Mouse (Mus musculus): ENCODE results near the gene Zwint.
A peak's percentile ranks its signal among the peaks of the same experiment; 100 is the strongest.

The Zwint gene

DNA sequence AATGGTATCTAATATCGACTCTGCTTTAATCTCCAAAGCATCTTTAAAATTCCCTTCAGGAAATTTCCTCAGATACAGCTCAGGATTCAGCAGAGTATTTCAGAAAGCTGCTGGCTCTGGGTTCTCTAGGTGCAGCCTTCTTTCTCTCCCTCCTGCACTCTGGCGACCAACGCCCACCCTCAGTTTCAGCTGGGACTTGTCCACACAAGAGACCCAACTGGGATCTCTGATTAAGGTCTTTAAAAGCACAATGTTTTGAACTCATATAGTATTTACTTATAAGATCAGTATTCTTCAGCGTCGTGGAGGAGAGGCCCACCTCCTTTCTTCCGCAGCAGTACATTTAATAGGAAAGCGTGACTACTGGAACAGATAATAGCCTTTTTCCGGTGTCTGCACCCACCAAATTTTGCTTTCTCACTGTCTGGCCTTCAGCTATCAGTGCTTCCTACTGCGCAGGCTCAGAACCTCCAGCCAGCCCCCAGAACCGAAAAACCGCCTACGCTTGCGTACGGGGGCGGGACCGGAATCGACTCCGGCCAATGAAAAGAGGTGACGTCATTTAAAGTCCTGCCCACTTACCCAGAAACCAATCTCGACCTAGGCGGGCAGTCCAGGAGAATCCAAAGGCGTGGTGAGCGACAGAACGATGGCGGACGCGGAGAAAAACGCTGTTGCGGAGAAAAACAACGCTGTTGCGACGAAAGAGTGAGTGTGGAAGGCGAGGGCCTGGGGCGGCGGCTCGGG, at the start of gene Zwint:
Gene Zwint (plus strand): TSS at position 576 of the 747 bp plus-strand sequence.
- peak; percentile 80 to 97 for DNase-seq (ENCODE audit: low spot score in 2 of 2)

DNA sequence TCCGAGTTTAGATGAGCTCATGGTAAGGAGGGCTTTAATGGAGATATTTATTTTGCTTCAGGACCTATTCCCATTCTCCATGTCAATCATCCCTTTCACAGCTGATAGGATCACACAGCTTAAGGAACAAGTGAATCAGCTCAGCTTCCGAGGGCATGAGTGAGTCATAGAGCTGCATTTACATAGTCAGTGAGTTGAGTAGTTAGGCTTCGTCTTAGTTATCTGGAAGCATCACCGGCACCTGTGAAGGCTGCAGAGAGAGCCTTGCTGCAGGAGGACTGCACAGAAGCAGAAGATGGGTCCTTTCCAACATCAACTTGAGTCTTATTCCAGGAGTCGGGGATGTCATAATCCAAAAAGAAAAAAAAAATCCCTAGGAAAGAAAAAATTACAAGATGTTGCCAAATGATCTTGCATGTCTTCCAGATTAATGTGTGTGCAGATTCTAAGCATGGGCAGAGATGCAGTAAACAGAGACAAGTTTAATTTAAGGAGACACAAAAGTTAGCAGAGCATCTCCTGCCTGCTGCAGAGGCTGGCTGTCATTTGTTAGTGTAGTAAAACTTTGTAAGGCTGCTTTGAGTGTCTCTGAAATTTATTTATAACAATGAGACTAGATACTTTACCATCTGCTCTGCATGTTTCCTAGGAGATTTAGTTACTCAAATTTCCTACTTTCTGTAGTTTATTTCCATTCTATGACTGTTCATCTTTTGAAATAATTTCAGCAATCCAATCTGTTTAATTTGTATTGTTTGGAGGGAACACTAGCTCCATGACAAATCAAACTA, 41.3 kb upstream of the Zwint start:
- DNase-seq (ENCODE audit: low spot score in 2 of 2) = no peak

DNA sequence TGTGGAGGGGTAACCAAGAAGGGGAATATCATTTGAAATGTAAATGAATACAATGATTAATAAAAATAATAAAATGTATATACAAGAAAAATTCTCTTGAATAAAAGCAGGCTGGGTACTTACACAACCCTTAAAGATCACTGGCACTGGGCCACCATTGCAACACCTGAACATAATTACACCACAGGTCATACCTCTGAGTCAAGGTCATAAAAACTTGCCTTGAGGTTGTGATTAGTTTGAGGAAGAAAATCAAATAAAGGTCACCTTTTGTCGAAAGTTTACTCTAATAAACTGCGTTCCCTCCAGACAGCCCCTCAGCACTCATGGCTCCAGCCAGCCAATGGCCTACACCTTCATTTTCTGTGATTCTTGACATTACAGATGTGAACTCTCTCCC, 38.5 kb upstream of the Zwint start:
- DNase-seq (ENCODE audit: low spot score in 2 of 2) = no peak

DNA sequence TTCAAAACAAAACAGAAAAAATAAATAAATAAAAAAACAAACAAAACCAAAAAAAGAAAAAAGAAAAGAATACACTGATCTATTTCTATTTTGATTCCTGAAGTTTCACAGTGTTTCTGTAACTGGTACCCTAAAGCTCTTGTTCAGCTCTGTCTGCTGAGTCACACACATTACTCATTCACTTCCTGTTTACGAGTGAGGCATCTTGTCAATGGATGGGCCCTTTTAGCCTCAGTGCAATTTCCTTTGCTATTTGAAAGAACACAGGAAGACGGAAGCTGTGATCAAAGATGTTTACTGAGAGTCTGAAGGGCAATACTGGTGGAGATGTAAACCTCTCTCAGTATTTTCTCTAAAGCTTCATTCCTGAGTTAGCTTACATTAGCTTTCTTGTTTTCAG, 34.1 kb upstream of the Zwint start:
- no peak for DNase-seq (ENCODE audit: low spot score in 2 of 2)

DNA sequence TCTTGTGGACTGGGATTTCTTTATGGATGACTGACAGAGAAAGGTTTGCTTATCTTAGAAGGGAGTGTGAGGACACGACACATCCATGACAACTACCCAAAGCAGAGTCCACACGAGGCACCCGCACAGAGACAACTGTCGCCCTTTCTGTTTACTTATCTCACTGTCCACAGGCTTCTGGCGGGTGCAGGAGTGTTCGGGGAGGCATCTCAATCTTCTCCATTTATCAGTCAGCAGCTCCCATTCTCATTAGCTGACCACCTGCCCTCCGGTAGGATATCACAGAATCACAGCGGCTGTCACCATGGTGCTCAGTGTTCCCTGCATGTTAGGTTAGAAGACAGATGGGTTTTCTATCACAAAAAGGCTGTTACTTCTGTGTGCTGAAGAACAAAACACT, 31.1 kb upstream of the Zwint start:
- no peak for DNase-seq (ENCODE audit: low spot score in 2 of 2)

DNA sequence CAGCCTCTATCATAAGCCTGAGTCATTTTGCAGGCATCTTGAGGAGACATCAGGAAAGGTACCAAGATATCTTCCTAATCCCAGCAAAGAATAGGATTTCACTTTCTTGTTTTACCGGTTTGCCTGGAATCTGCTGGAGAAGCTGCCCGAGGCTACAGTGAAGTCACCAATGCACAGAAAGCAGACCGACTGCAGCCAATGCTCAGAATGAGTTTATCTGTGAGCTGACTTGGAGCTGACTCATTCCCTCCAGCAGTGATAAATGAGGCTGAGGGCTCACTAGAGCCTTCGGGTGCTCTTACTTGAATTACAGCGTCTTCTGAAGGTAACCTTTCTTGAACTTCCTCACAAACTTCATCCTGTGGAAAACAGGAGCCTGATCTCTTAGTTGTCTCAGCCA, 20.5 kb upstream of the Zwint start:
- DNase-seq (ENCODE audit: low spot score in 2 of 2) = no peak

DNA sequence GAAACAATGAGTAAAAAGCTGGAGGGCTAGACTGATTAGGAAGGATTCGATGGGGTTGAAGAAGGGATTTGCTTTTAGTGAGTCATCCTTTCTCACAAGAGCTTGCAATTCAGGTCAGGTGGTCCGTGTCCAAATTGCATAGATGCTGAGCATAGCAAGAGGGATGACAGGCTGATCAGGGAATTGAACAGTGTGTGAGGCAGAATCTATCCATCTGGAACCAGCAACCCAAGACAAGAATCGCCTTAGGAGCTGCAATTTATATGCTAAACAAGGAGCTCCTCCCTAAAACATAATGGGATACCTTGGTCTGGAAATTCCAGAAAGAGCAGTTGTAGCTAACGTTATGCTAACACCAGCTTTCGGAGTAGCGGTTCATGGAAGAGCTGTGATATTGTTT, 3.8 kb upstream of the Zwint start:
- DNase-seq (ENCODE audit: low spot score in 2 of 2) = no peak

DNA sequence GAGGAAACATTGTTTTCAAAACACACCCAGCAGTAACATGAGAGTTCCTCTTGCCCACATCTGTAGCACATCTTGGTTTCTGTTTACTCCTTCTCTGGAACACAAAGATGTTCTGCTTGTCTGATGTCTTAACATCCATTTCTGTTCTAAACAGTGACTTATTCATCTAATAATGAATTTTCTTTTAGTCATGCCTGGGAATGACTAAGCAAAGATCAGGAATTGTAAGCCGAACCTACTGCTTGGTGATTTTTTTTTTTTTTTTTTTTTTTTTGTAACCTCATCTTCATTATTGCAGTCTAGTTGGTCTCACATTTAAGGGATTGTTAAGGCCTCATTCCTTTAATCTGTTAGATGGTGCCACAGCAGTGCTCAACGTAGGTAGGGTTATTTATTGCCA, 848 bp upstream of the Zwint start:
- no peak for DNase-seq (ENCODE audit: low spot score in 2 of 2)

DNA sequence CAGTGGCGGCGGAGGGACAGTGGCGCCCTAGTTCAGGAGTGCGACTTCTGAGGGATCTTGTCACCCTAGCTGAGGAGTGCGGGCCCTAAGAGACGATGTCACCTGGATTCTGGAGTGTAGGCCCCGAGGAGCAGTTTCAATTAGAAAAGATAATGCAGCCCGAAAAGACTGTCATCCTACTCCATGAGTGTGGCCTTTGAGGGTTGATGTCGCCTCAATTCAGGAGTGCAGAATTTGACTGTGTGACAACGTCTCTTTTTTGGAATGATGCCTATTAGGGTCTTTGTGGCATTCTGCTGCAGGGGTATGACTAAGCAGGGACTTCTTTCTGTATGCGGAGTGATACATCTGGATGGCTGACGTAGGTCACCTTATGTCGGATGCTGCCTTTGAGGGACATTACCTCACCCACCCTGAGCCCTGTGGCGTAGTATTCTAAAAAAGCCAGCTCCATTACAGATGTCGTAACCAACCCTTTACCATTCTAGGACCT, 418 bp downstream of the Zwint start:
- DNase-seq (ENCODE audit: low spot score in 2 of 2) = no peak

DNA sequence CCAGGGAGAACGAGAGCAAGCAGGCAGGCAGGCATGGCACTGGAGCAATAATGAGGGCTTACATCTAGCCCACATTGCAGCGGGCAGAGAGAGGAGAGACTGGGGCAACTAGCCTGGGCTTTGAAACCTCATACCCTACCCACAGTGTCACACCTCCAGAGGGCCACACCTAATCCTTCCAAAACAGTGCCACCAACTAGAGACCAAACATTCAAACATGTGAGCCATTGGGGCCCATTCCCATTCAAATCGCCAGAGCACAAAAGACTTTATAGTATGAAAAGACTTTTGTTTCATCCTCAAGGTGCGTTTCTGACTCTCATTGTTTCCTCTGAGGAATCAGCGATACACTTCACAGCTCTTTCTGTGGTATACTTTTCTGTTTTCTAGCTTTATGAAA, 4.6 kb downstream of the Zwint start:
- no peak for DNase-seq (ENCODE audit: low spot score in 2 of 2)

DNA sequence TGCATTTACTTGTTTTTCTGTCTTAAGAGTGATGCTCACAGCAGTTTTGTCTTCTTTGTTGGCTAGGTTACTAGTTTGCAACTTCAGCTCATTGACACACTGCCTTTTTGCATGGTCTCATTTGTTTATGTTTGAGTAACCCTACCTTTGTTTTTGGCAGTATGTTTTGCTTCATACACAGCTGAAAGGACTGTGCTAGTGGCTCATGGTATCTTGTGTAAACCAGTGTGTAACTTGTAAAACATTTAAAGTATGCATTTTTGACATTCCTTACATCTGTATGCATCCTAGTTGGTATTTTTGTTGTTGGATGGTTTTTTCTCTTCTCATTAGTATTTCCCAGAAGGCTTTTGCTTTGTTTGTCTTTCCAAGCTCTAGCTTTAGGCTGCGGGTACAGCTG, 5.7 kb downstream of the Zwint start:
- no peak for DNase-seq (ENCODE audit: low spot score in 2 of 2)

DNA sequence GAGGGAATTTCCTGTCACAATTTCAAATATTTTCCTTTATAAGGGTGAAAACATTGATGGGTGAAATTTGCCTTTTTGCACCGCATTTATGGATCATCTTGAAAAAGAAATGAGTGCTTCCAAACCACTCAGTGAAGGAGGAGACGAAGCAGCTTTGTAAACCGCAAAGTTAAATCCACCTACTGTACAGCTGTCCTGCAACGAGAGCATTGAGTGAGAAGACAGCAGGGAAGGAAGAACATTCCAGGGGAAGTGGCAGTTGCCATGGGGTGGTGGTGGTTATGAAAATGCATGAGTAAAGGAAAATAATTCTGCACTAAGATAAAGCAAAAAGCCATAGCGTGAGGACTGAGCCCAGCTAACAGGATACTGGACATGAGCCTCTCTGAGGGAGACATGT, 13.2 kb downstream of the Zwint start:
- no peak for DNase-seq (ENCODE audit: low spot score in 2 of 2)

DNA sequence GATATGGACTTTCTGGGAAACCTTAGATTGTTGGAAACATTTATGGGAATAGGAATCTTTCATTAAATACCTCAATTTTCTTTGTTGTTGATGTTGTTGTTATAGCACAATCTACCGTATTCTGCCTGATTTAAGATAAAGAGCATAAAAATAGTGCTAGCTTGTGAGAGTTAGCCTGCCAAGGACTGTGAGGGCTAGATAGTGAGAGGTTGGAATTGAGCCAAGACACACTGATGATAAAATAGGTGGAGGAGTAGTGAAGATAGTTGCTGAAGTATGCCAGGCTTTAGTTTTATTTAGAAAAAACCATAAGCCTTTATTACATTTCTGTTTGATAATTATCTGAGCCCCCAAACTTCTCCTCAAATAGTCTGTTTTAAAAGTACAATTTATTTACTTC, 14.4 kb downstream of the Zwint start:
- no peak for DNase-seq (ENCODE audit: low spot score in 2 of 2)

DNA sequence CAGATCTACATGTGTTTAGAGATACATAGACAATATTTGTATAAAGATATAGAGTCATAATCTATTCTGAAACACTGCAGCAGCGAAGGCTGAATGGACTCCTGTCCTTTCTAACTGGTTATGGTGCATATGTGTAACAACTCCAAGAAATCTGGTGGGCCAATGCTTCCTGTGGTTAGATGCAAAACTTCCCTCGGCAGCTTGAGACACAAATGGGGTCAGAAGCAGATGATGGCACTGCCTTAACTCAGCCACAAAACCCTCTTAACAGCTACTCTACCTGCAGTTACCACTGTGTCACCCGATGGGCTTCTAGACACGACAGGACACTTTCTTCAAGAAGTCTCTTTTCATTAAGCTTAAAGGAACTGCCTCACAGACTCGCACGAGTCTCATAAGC, 21.3 kb downstream of the Zwint start:
- DNase-seq (ENCODE audit: low spot score in 2 of 2) = no peak

DNA sequence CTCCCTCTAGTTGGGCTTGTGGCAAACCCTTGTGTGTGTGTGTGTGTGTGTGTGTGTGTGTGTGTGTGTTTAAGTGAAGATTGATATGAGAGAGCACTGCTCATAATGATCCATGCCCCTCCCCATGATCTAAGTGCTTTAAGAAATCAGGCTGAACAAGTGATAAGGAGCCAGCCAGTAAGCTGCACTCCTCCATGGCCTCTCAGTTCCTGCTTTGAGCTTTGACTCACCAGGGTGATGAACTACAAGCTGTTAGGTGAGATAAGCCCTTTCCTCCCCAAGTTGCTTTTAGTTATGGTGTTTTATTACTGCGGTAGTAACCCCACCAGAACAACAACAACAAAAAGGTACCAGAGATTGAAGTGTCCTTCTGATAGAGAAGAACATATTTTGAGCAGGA, 21.9 kb downstream of the Zwint start:
- no peak for DNase-seq (ENCODE audit: low spot score in 2 of 2)

DNA sequence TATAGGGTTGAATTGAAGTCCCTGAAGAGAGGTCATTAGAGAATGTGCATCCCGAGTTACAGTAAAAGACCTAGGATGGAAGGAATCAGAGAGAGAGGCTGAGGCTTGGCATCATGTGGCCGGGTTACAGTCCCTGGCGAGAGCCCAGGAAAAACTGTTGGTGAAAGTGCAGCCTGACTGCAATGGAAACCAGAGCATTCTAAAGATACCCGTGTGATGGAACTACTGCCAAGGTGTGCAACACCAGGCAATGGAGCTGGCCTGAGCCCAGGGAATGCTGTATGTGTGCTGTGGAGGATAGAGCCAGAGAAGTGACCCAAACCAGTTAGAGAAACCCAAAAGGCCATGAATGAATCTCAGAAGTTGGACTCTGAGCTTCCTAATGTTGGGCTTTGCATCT, 24.4 kb downstream of the Zwint start:
- DNase-seq (ENCODE audit: low spot score in 2 of 2) = no peak

DNA sequence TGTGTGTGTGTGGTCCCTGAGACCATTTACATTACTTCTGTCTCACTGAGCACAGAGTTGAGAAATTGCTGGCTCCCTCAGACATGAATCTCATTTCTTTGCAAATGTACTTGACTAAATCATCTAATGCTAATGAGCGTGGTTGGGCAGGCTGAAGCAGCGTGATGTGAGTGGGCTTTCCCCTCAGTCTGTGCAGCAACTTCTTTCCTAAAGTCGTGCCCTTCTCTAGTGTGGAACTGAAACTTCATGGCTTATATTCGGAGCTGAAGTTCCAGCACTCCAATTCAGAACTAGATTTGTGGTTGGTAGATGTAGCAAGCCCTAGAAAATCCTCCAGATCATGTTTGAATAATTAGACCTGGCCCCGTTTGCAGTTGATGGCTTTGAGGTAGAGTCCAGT, 46.4 kb downstream of the Zwint start:
- no peak for DNase-seq (ENCODE audit: low spot score in 2 of 2)

DNA sequence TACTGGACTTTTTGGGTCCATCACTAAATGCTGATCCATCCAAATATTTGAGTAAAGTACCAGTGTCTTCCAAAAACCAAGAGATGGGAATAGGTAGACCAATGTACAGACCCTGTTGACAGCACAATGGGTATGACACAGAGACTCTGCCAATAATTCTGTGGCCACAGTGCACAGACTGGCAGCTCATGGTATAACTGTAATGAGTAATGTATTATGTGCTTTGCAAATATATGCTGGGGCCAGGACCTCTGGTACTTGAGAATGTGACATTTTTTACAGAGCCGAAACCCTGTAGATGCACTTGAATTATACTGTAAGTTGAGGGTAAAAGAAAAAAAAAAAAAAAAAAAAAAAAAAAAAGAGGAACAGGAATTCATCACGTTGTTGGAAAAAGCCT, 59.1 kb downstream of the Zwint start:
- DNase-seq (ENCODE audit: low spot score in 2 of 2) = no peak

Measured in urinary bladder, adult 18-20 months (tissue).